Mouse (Mus musculus): Measurements from ENCODE around the gene Ankrd50. TPM values are rescaled to one million over a fixed set of nuclear protein-coding genes. Genes with fewer than 3 reads are reported as not detected.

The Ankrd50 gene
- polyA plus RNA-seq, 1 experiment = 33.1 TPM

GRCm38 (mm10) chr3:38446586-38446985 lies 38.1 kb downstream of the Ankrd50 start:
- H3K4me1 ChIP-seq (ENCODE audit: control insufficient read depth, insufficient read depth, low read length) = no peaks in the 10 kb centered on the region
- H3K27ac ChIP-seq (ENCODE audit: insufficient read depth, low read length) = no peak overlapping the region
- H3K4me3 ChIP-seq (ENCODE audit: insufficient read depth, low read length) = no peak overlapping the region
- TF ChIP-seq CTCF (IDR thresholded peaks at IDR 0.05; ENCODE audit: extremely low read depth, insufficient read depth, low read length) (no peak), POLR2A (IDR thresholded peaks at IDR 0.05; ENCODE audit: extremely low read depth, insufficient read depth, low read length) (no peak)

- TF ChIP-seq CTCF (IDR thresholded peaks at IDR 0.05; ENCODE audit: extremely low read depth, insufficient read depth, low read length) (no peak), POLR2A (IDR thresholded peaks at IDR 0.05; ENCODE audit: extremely low read depth, insufficient read depth, low read length) (no peak)
- Histone ChIP-seq H3K4me1 (ENCODE audit: control insufficient read depth, insufficient read depth, low read length) (no peaks in the 10 kb centered on the region), H3K4me3 (ENCODE audit: insufficient read depth, low read length) (no peak overlapping the region), H3K27ac (ENCODE audit: insufficient read depth, low read length) (no peak overlapping the region)
Measured at GRCm38 (mm10) chr3:38443875-38444274, 40.8 kb downstream of the Ankrd50 start.

- TF ChIP-seq CTCF (IDR thresholded peaks at IDR 0.05; ENCODE audit: extremely low read depth, insufficient read depth, low read length) (no peak), POLR2A (IDR thresholded peaks at IDR 0.05; ENCODE audit: extremely low read depth, insufficient read depth, low read length) (no peak)
Measured at GRCm38 (mm10) chr3:38440564-38440991, 44.1 kb downstream of the Ankrd50 start.

GRCm38 (mm10) chr3:38436596-38436995 lies 48.0 kb downstream of the Ankrd50 start:
- H3K4me3 ChIP-seq (ENCODE audit: insufficient read depth, low read length) = no peak overlapping the region
- H3K4me1 ChIP-seq (ENCODE audit: control insufficient read depth, insufficient read depth, low read length) = no peaks in the 10 kb centered on the region
- no peak overlapping the region for H3K27ac ChIP-seq (ENCODE audit: insufficient read depth, low read length)
- TF ChIP-seq CTCF (IDR thresholded peaks at IDR 0.05; ENCODE audit: extremely low read depth, insufficient read depth, low read length) (no peak), POLR2A (IDR thresholded peaks at IDR 0.05; ENCODE audit: extremely low read depth, insufficient read depth, low read length) (no peak)

More at GRCm38 (mm10) chr3:38440564-38440991, 44.1 kb downstream of the Ankrd50 start:
- Histone ChIP-seq H3K4me3 (ENCODE audit: insufficient read depth, low read length) (no peak overlapping the region), H3K27ac (ENCODE audit: insufficient read depth, low read length) (no peak overlapping the region), H3K4me1 (ENCODE audit: control insufficient read depth, insufficient read depth, low read length) (no peaks in the 10 kb centered on the region)

GRCm38 (mm10) chr3:38435828-38436227 lies 48.8 kb downstream of the Ankrd50 start:
- H3K4me1 ChIP-seq (ENCODE audit: control insufficient read depth, insufficient read depth, low read length) = peaks cover 2% of the 10 kb centered on the region; the same call in 1 of the 2 replicates
- no peak overlapping the region for H3K4me3 ChIP-seq (ENCODE audit: insufficient read depth, low read length)
- TF ChIP-seq CTCF (IDR thresholded peaks at IDR 0.05; ENCODE audit: extremely low read depth, insufficient read depth, low read length) (no peak), POLR2A (IDR thresholded peaks at IDR 0.05; ENCODE audit: extremely low read depth, insufficient read depth, low read length) (no peak)
- H3K27ac ChIP-seq (ENCODE audit: insufficient read depth, low read length) = no peak overlapping the region

GRCm38 (mm10) chr3:38434486-38434885 lies 50.2 kb downstream of the Ankrd50 start:
- Histone ChIP-seq H3K27ac (ENCODE audit: insufficient read depth, low read length) (no peak overlapping the region), H3K4me1 (ENCODE audit: control insufficient read depth, insufficient read depth, low read length) (peaks cover 2% of the 10 kb centered on the region; the same call in 1 of the 2 replicates), H3K4me3 (ENCODE audit: insufficient read depth, low read length) (no peak overlapping the region)
- TF ChIP-seq POLR2A (IDR thresholded peaks at IDR 0.05; ENCODE audit: extremely low read depth, insufficient read depth, low read length) = no peak
- no peak for TF ChIP-seq CTCF (IDR thresholded peaks at IDR 0.05; ENCODE audit: extremely low read depth, insufficient read depth, low read length)

- Histone ChIP-seq H3K27ac (ENCODE audit: insufficient read depth, low read length) (no peak overlapping the region), H3K4me1 (ENCODE audit: control insufficient read depth, insufficient read depth, low read length) (peaks cover 2% of the 10 kb centered on the region; the same call in 1 of the 2 replicates), H3K4me3 (ENCODE audit: insufficient read depth, low read length) (no peak overlapping the region)
- TF ChIP-seq CTCF (IDR thresholded peaks at IDR 0.05; ENCODE audit: extremely low read depth, insufficient read depth, low read length) (no peak), POLR2A (IDR thresholded peaks at IDR 0.05; ENCODE audit: extremely low read depth, insufficient read depth, low read length) (no peak)
Measured at GRCm38 (mm10) chr3:38433495-38434464, 50.9 kb downstream of the Ankrd50 start.

- Histone ChIP-seq H3K4me3 (ENCODE audit: insufficient read depth, low read length) (no peak overlapping the region), H3K4me1 (ENCODE audit: control insufficient read depth, insufficient read depth, low read length) (peaks cover 2% of the 10 kb centered on the region; the same call in 1 of the 2 replicates), H3K27ac (ENCODE audit: insufficient read depth, low read length) (no peak overlapping the region)
- TF ChIP-seq CTCF (IDR thresholded peaks at IDR 0.05; ENCODE audit: extremely low read depth, insufficient read depth, low read length) (no peak), POLR2A (IDR thresholded peaks at IDR 0.05; ENCODE audit: extremely low read depth, insufficient read depth, low read length) (no peak)
Measured at GRCm38 (mm10) chr3:38431461-38431860, 53.2 kb downstream of the Ankrd50 start.

GRCm38 (mm10) chr3:38431042-38431441 lies 53.6 kb downstream of the Ankrd50 start:
- Histone ChIP-seq H3K4me1 (ENCODE audit: control insufficient read depth, insufficient read depth, low read length) (peaks cover 2% of the 10 kb centered on the region; the same call in 1 of the 2 replicates), H3K4me3 (ENCODE audit: insufficient read depth, low read length) (no peak overlapping the region), H3K27ac (ENCODE audit: insufficient read depth, low read length) (no peak overlapping the region)
- no peak for TF ChIP-seq CTCF (IDR thresholded peaks at IDR 0.05; ENCODE audit: extremely low read depth, insufficient read depth, low read length)
- TF ChIP-seq POLR2A (IDR thresholded peaks at IDR 0.05; ENCODE audit: extremely low read depth, insufficient read depth, low read length) = no peak
